Mouse (Mus musculus) testis, adult 2 months (tissue): ENCODE measurements around the gene Lemd1.

Experiments used
- CTCF ChIP-seq: fragments of 200-500 bp; IDR thresholded peaks from 2 replicates; pipeline ENCODE4 v1.5.1; 2012; ENCODE audit warnings: low read depth, mild to moderate bottlenecking, inconsistent platforms, low read length, moderate library complexity; ENCODE audit not compliant: control insufficient read depth, insufficient read depth, insufficient replicate concordance
- POLR2A ChIP-seq: fragments of 200-500 bp; IDR thresholded peaks from 2 replicates; pipeline ENCODE4 v1.6.1; 2012; ENCODE audit warnings: low read depth, mild to moderate bottlenecking, inconsistent platforms, low read length, moderate library complexity; ENCODE audit not compliant: control insufficient read depth

- no peak for TF ChIP-seq CTCF
- TF ChIP-seq POLR2A: no peak
Observed at GRCm38 (mm10) chr1:132143079-132143478, 48.2 kb upstream of the Lemd1 start.
